Mouse (Mus musculus) neutrophil, adult 5-6 weeks (primary cell): Measurements from ENCODE around the gene Itm2a. TPM values are rescaled to one million over a fixed set of nuclear protein-coding genes. Genes with fewer than 3 reads are reported as not detected.

Experiments
- ATAC-seq: fragments of 151-379, 151-347 bp; 2 replicates; pipeline ENCODE4 v1.8.0; 2017; ENCODE audit warnings: mild to moderate bottlenecking, moderate TSS enrichment; ENCODE audit not compliant: insufficient number of reproducible peaks, poor library complexity, low FRiP score, severe bottlenecking; ENCODE audit errors: extremely low read depth
- total RNA-seq: library from RNA; stranded (forward); fragments of 200-1000 nt; gene quantifications from 2 replicates; pipeline ENCODE4 v1.2.3, GENCODE M21; 2017

Gene Itm2a
- total RNA-seq, result 2.8 and 4.3 TPM in 2 replicates

GRCm38 (mm10) chrX:107402915-107403912 is at the start of gene Itm2a:
Gene Itm2a, minus strand, starts transcription at chrX:107403376.
- ATAC-seq, result peak; percentile 39; the same call in 1 of the 2 replicates

- no peak for ATAC-seq
Measured at GRCm38 (mm10) chrX:107435887-107436286, 32.7 kb upstream of the Itm2a start.

- ATAC-seq, result no peak
Measured at GRCm38 (mm10) chrX:107421304-107421703, 18.1 kb upstream of the Itm2a start.

DNA sequence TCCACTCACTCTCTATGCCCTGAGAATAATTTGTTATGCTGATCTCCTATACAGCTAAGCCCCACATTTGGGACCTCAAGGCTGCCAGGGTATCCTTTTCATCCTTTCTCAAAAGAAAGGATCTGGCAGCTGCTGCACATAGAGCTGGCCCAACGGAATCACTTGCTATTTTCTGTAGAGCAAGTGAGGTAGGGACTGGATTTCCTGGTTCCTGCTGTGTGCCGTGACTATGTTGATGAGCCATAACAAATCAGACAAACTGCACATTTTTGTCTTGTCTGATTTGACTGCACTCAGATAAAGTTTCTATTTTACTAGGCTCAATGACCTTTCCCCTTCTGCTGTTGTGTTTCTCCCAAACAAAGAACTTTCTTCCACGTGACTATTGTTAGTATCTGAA is 14.2 kb upstream of the Itm2a start:
- no peak for ATAC-seq

DNA sequence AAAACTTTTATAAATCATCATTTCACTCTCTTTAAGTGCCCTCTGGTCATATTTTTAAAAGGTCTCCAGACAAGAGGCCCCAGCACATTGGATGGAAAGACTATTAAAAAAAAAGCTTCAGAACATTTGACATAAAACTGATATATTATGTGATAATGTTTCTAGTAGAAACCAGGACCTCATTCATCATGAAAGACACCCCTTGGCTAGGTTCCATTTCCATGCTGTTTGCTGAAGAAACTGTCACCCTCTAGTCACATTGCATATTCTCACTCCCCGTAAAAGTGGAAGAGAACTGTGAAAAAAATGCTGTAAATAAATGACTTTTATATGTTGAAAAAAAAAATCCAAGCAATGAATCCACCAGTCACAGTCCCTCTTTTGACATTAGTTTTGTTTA is 12.8 kb upstream of the Itm2a start:
- no peak for ATAC-seq

DNA sequence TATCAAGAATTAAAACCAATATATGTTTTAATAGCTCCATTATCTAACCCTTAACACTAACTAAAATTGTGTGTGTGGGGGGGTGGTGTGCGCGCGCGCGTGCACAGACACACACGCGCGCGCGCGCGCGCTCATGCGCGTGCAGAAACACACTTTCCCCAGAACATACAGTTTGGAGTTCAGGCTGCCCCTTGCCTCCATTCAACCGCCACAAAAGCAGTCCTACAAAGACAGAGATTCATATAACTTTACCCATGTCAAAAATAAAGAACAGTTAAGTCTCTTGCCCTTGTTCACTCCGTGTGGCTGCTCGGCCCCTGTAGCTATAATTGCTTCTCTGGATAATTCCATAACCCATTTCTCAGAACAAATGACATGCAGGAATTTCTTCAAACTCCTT is 695 bp downstream of the Itm2a start:
- ATAC-seq, result no peak

DNA sequence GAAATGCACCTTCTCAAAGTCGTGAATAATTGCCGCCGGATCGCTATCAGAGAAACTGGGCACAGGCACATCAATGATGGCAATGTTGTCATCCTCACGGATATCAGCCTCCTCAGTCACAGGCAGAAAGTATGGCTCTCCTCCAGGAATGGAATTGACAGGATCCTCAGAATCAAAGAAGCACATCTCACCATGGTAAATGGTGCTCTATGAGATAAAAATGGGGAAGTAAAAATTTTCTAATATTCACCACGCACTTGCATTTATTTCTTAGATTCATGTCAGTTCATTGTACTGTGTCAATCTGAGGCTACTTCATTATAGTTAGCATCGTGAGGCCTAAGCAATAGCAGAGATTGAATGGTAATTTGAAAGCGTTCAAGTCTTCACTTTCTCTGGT is 4.1 kb downstream of the Itm2a start:
- no peak for ATAC-seq

DNA sequence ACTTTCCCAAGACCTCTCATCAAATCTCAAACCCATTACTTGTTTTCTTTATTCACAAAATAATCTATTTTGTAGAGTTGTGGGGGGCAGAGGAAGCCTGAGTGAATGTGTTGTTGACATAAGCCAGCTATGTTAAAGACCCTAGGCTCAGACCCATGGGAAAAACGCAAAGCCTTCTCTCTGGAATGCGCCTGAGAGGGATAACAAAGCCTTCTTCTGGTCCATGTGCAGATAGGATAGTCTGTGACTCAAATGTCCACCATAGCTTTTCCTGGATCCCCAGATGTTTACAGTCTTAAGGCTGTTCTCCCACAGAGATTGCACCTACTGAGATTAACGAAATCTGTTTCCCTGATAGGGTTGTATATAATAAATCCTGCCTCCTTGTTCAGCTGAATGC is 9.9 kb downstream of the Itm2a start:
- ATAC-seq, result no peak

DNA sequence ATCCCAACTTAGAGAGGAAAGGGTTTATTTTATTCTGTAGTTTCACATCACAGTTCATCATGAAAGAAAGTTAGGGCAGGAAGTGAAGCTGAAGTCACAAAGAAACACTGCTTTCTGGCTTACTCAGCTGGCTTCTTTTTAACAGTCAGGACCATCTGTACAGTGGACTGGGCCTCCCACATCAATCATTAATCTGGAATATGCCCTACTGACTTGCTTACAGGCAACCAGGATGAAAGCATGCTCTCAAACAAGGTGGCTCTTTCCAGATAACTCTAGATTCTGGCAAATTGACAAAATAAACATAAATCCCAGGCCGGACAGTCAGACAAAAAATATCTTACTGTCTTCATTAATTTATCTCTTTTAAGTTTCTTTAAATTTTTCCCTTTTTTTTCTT is 27.8 kb downstream of the Itm2a start:
- ATAC-seq, result no peak

Other genes starting within 250 kb of the Itm2a start
- gene Gpr174, start 147.5 kb downstream of the Itm2a start, total RNA-seq, result 51.8 and 57.1 TPM in 2 replicates